Mouse (Mus musculus) hindbrain, embryonic 12.5 days (tissue): ENCODE measurements around the gene Tsg101. TPM values are rescaled to one million over a fixed set of nuclear protein-coding genes. Genes with fewer than 3 reads are reported as not detected.
"Not testable (repeated sequence)": the region's sequence is repeated elsewhere in the genome, so short reads cannot be mapped to it uniquely, and the experiment has no call there.

ENCODE experiments used
- ATAC-seq: fragments of 200-750 bp; cut with Nextera tagmentation; 2 replicates; pipeline ENCODE4 v1.8.0; 2017; ENCODE audit warnings: moderate TSS enrichment; ENCODE audit not compliant: low FRiP score
- H3K27ac ChIP-seq: fragments of 300-500 bp; sonication (generic); 2 replicates; pipeline ENCODE4 v1.5.1; 2016; ENCODE audit warnings: mild to moderate bottlenecking
- H3K27me3 ChIP-seq: fragments of 300-500 bp; sonication (generic); 2 replicates; pipeline ENCODE4 v1.6.1; 2016; ENCODE audit warnings: mild to moderate bottlenecking
- H3K36me3 ChIP-seq: fragments of 300-500 bp; sonication (generic); 2 replicates; pipeline ENCODE4 v1.6.1; 2016; ENCODE audit warnings: mild to moderate bottlenecking
- H3K4me1 ChIP-seq: fragments of 300-500 bp; sonication (generic); 2 replicates; pipeline ENCODE4 v1.6.1; 2016
- H3K4me2 ChIP-seq: fragments of 300-500 bp; sonication (generic); replicated peaks from 2 replicates; pipeline ENCODE4 v1.6.1; 2016; ENCODE audit warnings: mild to moderate bottlenecking
- H3K4me3 ChIP-seq: fragments of 300-500 bp; sonication (generic); 2 replicates; pipeline ENCODE4 v1.5.1; 2016; ENCODE audit warnings: mild to moderate bottlenecking
- H3K9ac ChIP-seq: fragments of 300-500 bp; sonication (generic); 2 replicates; pipeline ENCODE4 v1.6.1; 2016; ENCODE audit warnings: mild to moderate bottlenecking, moderate library complexity
- H3K9me3 ChIP-seq: fragments of 300-500 bp; sonication (generic); replicated peaks from 2 replicates; pipeline ENCODE4 v1.6.1; 2016; ENCODE audit warnings: mild to moderate bottlenecking
- WGBS: fragments of 180-500 bp; shearing (Covaris S2); methylation state at CpG from one replicate; pipeline ENCODE4 v1.1.7; 2016; 5-methylcytosine and 5-hydroxymethylcytosine counted together
- polyA plus RNA-seq: library from polyadenylated mRNA; unstranded; fragments of >200 nt; fragmentation: Nextera tagmentation; extraction: Ambion mirVana; gene quantifications from 2 replicates; pipeline ENCODE4 v1.2.1, GENCODE M21; 2016

The Tsg101 gene
- polyA plus RNA-seq, 1 experiment from 2014 or later, result 310 TPM

GRCm38 (mm10) chr7:46918678-46919371 lies 944 bp downstream of the Tsg101 start:
- 19% methylated on average over 13 of the region's 13 CpGs for WGBS

GRCm38 (mm10) chr7:46916376-46916775 lies 3.4 kb downstream of the Tsg101 start:
- no peaks in the 10 kb centered on the region for H3K27me3 ChIP-seq
- WGBS, result 90% methylated on average over 3 of the region's 3 CpGs
- no peak overlapping the region for H3K27ac ChIP-seq
- H3K36me3 ChIP-seq, result peaks cover 23% of the 10 kb centered on the region
- H3K9ac ChIP-seq, result no peak overlapping the region
- no peak overlapping the region for H3K4me3 ChIP-seq
- peaks cover 26% of the 10 kb centered on the region for H3K4me1 ChIP-seq
- no peaks in the 10 kb centered on the region for H3K9me3 ChIP-seq
- ATAC-seq, result no peak
- H3K4me2 ChIP-seq, result no peak overlapping the region

More at GRCm38 (mm10) chr7:46918678-46919371, 944 bp downstream of the Tsg101 start:
- Histone ChIP-seq H3K4me1 (peaks cover 26% of the 10 kb centered on the region), H3K9me3 (no peaks in the 10 kb centered on the region), H3K36me3 (peaks cover 4% of the 10 kb centered on the region), H3K4me2 (peak overlapping the region; percentile 70), H3K27me3 (no peaks in the 10 kb centered on the region), H3K4me3 (peak overlapping the region; percentile 91), H3K27ac (no peak overlapping the region), H3K9ac (peak overlapping the region; percentile 97)
- no peak for ATAC-seq

- Histone ChIP-seq H3K9ac (no peak overlapping the region), H3K27ac (no peak overlapping the region), H3K4me2 (no peak overlapping the region), H3K27me3 (no peaks in the 10 kb centered on the region), H3K36me3 (peaks cover 69% of the 10 kb centered on the region), H3K9me3 (no peaks in the 10 kb centered on the region), H3K4me1 (peaks cover under 1% of the 10 kb centered on the region; the same call in 1 of the 2 replicates), H3K4me3 (no peak overlapping the region)
- ATAC-seq, result no peak
- WGBS, result 95% methylated on average over 3 of the region's 3 CpGs
Observed at GRCm38 (mm10) chr7:46911250-46911649, 8.5 kb downstream of the Tsg101 start.

GRCm38 (mm10) chr7:46899343-46899742 lies 20.4 kb downstream of the Tsg101 start:
- Histone ChIP-seq H3K4me2 (no peak overlapping the region), H3K4me1 (no peaks in the 10 kb centered on the region), H3K9me3 (no peaks in the 10 kb centered on the region), H3K36me3 (peaks cover 68% of the 10 kb centered on the region), H3K9ac (no peak overlapping the region), H3K27ac (no peak overlapping the region), H3K4me3 (no peak overlapping the region), H3K27me3 (no peaks in the 10 kb centered on the region)
- 88% methylated on average over 3 of the region's 3 CpGs for WGBS
- ATAC-seq, result no peak

GRCm38 (mm10) chr7:46895511-46895910 lies 24.3 kb downstream of the Tsg101 start:
- no peaks in the 10 kb centered on the region for H3K9me3 ChIP-seq
- no peak overlapping the region for H3K4me3 ChIP-seq
- H3K4me2 ChIP-seq, result no peak overlapping the region
- no peaks in the 10 kb centered on the region for H3K27me3 ChIP-seq
- H3K9ac ChIP-seq, result no peak overlapping the region
- H3K4me1 ChIP-seq, result no peaks in the 10 kb centered on the region
- peaks cover 76% of the 10 kb centered on the region for H3K36me3 ChIP-seq
- no peak overlapping the region for H3K27ac ChIP-seq
- no peak for ATAC-seq
- 94% methylated on average over 3 of the region's 3 CpGs for whole genome bisulfite sequencing

- Histone ChIP-seq H3K36me3 (peaks cover 37% of the 10 kb centered on the region), H3K4me3 (no peak overlapping the region), H3K4me1 (no peaks in the 10 kb centered on the region), H3K27me3 (no peaks in the 10 kb centered on the region), H3K4me2 (no peak overlapping the region), H3K9ac (no peak overlapping the region), H3K9me3 (no peaks in the 10 kb centered on the region), H3K27ac (no peak overlapping the region)
- WGBS, result 89% methylated on average over 3 of the region's 3 CpGs
- ATAC-seq, result no peak
Observed at GRCm38 (mm10) chr7:46883304-46883703, 36.5 kb downstream of the Tsg101 start.

GRCm38 (mm10) chr7:46881941-46882340 lies 37.8 kb downstream of the Tsg101 start:
- not testable (repeated sequence) for H3K4me2 ChIP-seq, H3K4me1 ChIP-seq, H3K9ac ChIP-seq, H3K27me3 ChIP-seq, H3K9me3 ChIP-seq, H3K4me3 ChIP-seq, H3K27ac ChIP-seq, ATAC-seq
- peaks cover 26% of the 10 kb centered on the region for H3K36me3 ChIP-seq
- WGBS, result 85% methylated on average over 8 of the region's 8 CpGs

GRCm38 (mm10) chr7:46880992-46881391 lies 38.8 kb downstream of the Tsg101 start:
- Histone ChIP-seq H3K4me1 (no peaks in the 10 kb centered on the region), H3K27ac (no peak overlapping the region), H3K9ac (no peak overlapping the region), H3K4me2 (no peak overlapping the region), H3K9me3 (no peaks in the 10 kb centered on the region), H3K4me3 (no peak overlapping the region), H3K36me3 (peaks cover 17% of the 10 kb centered on the region), H3K27me3 (no peaks in the 10 kb centered on the region)
- 73% methylated on average over 2 of the region's 2 CpGs for WGBS
- no peak for ATAC-seq

- peaks cover 5% of the 10 kb centered on the region; the same call in 1 of the 2 replicates for H3K36me3 ChIP-seq
Observed at GRCm38 (mm10) chr7:46879851-46880250, 39.9 kb downstream of the Tsg101 start.

GRCm38 (mm10) chr7:46877255-46877654 lies 42.5 kb downstream of the Tsg101 start:
- H3K9me3 ChIP-seq, result no peaks in the 10 kb centered on the region
- H3K36me3 ChIP-seq, result 0 out of 2 replicates have a peak, but pooled peaks cover 4% of the 10 kb centered on the region
- no peak overlapping the region for H3K9ac ChIP-seq
- H3K4me1 ChIP-seq, result no peaks in the 10 kb centered on the region
- H3K27me3 ChIP-seq, result no peaks in the 10 kb centered on the region
- H3K4me2 ChIP-seq, result no peak overlapping the region
- no peak overlapping the region for H3K27ac ChIP-seq
- 80% methylated on average over 6 of the region's 6 CpGs for WGBS
- ATAC-seq, result no peak
- H3K4me3 ChIP-seq, result no peak overlapping the region

More at GRCm38 (mm10) chr7:46879851-46880250, 39.9 kb downstream of the Tsg101 start:
- H3K9me3 ChIP-seq, result no peaks in the 10 kb centered on the region
- no peaks in the 10 kb centered on the region for H3K4me1 ChIP-seq
- 95% methylated on average over 5 of the region's 5 CpGs for WGBS
- no peak for ATAC-seq
- H3K4me2 ChIP-seq, result no peak overlapping the region
- H3K4me3 ChIP-seq, result no peak overlapping the region
- H3K9ac ChIP-seq, result no peak overlapping the region
- no peaks in the 10 kb centered on the region for H3K27me3 ChIP-seq
- H3K27ac ChIP-seq, result no peak overlapping the region

- WGBS, result 64% methylated on average over 4 of the region's 4 CpGs
- no peak overlapping the region for H3K4me3 ChIP-seq
Observed at GRCm38 (mm10) chr7:46876841-46877240, 42.9 kb downstream of the Tsg101 start.

GRCm38 (mm10) chr7:46871988-46872387 lies 47.8 kb downstream of the Tsg101 start:
- no peak overlapping the region for H3K4me2 ChIP-seq
- no peak overlapping the region for H3K9ac ChIP-seq
- no peak for ATAC-seq
- no peaks in the 10 kb centered on the region for H3K4me1 ChIP-seq
- no peaks in the 10 kb centered on the region for H3K36me3 ChIP-seq
- WGBS, result 83% methylated on average over 4 of the region's 4 CpGs
- H3K27me3 ChIP-seq, result no peaks in the 10 kb centered on the region
- H3K9me3 ChIP-seq, result no peaks in the 10 kb centered on the region
- H3K4me3 ChIP-seq, result no peak overlapping the region
- no peak overlapping the region for H3K27ac ChIP-seq

More at GRCm38 (mm10) chr7:46876841-46877240, 42.9 kb downstream of the Tsg101 start:
- Histone ChIP-seq H3K27ac (no peak overlapping the region), H3K27me3 (no peaks in the 10 kb centered on the region), H3K9me3 (no peaks in the 10 kb centered on the region), H3K4me1 (no peaks in the 10 kb centered on the region), H3K9ac (no peak overlapping the region), H3K4me2 (no peak overlapping the region), H3K36me3 (0 out of 2 replicates have a peak, but pooled peaks cover 4% of the 10 kb centered on the region)
- no peak for ATAC-seq

GRCm38 (mm10) chr7:46860996-46861395 lies 58.8 kb downstream of the Tsg101 start, which contains the start of gene Ldhc:
TSS of gene Ldhc (plus strand) at chr7:46861203.
- Histone ChIP-seq H3K9me3 (no peaks in the 10 kb centered on the region), H3K27ac (no peak within 1 kb of the TSS), H3K4me2 (no peak within 1 kb of the TSS), H3K4me3 (no peak within 1 kb of the TSS), H3K9ac (no peak within 1 kb of the TSS), H3K27me3 (no peaks in the 10 kb centered on the region), H3K4me1 (no peaks in the 10 kb centered on the region), H3K36me3 (no peaks in the 10 kb centered on the region)
- ATAC-seq, result no peak
- 38% methylated on average over 10 of the region's 10 CpGs for WGBS
